Mouse (Mus musculus) limb, embryonic 14.5 days (tissue): ENCODE measurements at regions not wholly inside any gene's neighbourhood (a gene's known extent, or its start where the extent isn't known, plus 50 kb on each side); places are given as distances from the start of the nearest gene placed in this dataset.

ENCODE experiments used
- ATAC-seq: fragments of 200-750 bp; cut with Nextera tagmentation; 2 replicates; pipeline ENCODE4 v1.8.0; 2017; ENCODE audit warnings: low read depth, moderate number of reproducible peaks, moderate TSS enrichment; ENCODE audit not compliant: low FRiP score
- DNase-seq: peaks from one replicate; pipeline ENCODE4 v3.0.0-alpha.2; 2015; ENCODE audit warnings: low spot score
- H3K27ac ChIP-seq: fragments of 300-500 bp; sonication (generic); replicated peaks from 2 replicates; pipeline ENCODE4 v1.5.1; 2014; ENCODE audit warnings: low read depth, mild to moderate bottlenecking, low read length, moderate library complexity, mixed read lengths
- H3K27me3 ChIP-seq: fragments of 300-500 bp; sonication (generic); 2 replicates; pipeline ENCODE4 v1.6.1; 2014; ENCODE audit warnings: low read length, mixed read lengths; ENCODE audit not compliant: control insufficient read depth, insufficient read depth
- H3K36me3 ChIP-seq: fragments of 300-500 bp; sonication (generic); 2 replicates; pipeline ENCODE4 v1.6.1; 2014; ENCODE audit warnings: mild to moderate bottlenecking, low read length, moderate library complexity, mixed read lengths; ENCODE audit not compliant: control insufficient read depth, insufficient read depth
- H3K4me1 ChIP-seq: fragments of 300-500 bp; sonication (generic); 2 replicates; pipeline ENCODE4 v1.6.1; 2014; ENCODE audit warnings: antibody characterized with exemption, low read length, mixed read lengths; ENCODE audit not compliant: control insufficient read depth, insufficient read depth
- H3K4me2 ChIP-seq: fragments of 300-500 bp; sonication (generic); replicated peaks from 2 replicates; pipeline ENCODE4 v1.6.1; 2014; ENCODE audit warnings: low read depth, mild to moderate bottlenecking, low read length, moderate library complexity; ENCODE audit not compliant: severe bottlenecking
- H3K4me3 ChIP-seq: fragments of 300-500 bp; sonication (generic); replicated peaks from 2 replicates; pipeline ENCODE4 v1.5.1; 2014; ENCODE audit warnings: low read length
- H3K9ac ChIP-seq: fragments of 300-500 bp; sonication (generic); 2 replicates; pipeline ENCODE4 v1.6.1; 2014; ENCODE audit warnings: mild to moderate bottlenecking, low read depth, low read length, moderate library complexity; ENCODE audit not compliant: severe bottlenecking
- H3K9me3 ChIP-seq: fragments of 300-500 bp; sonication (generic); 2 replicates; pipeline ENCODE4 v1.6.1; 2016; ENCODE audit warnings: low read length; ENCODE audit not compliant: control insufficient read depth
- POLR2A ChIP-seq: fragments of 200-500 bp; IDR thresholded peaks from 2 replicates; pipeline ENCODE4 v1.8.0; 2012; ENCODE audit warnings: inconsistent platforms, mild to moderate bottlenecking, moderate library complexity, borderline replicate concordance; ENCODE audit not compliant: insufficient read depth, insufficient read length; ENCODE audit errors: extremely low read depth
- WGBS: fragments of 180-500 bp; shearing (Covaris S2); extraction: QIAGEN DNeasy Blood & Tissue Kit; methylation state at CpG from one replicate; pipeline ENCODE4 v1.1.7; 2014; 5-methylcytosine and 5-hydroxymethylcytosine counted together

GRCm38 (mm10) chr3:147060659-147061058, 208.5 kb downstream of the Ttll7 start:
- no peaks in the 10 kb centered on the region for H3K27me3 ChIP-seq
- ATAC-seq: no peak
- no peak overlapping the region for H3K4me2 ChIP-seq
- TF ChIP-seq POLR2A: no peak
- no peaks in the 10 kb centered on the region for H3K9me3 ChIP-seq
- H3K36me3 ChIP-seq: no peaks in the 10 kb centered on the region
- DNase-seq: no peak
- peaks cover 24% of the 10 kb centered on the region for H3K4me1 ChIP-seq
- H3K9ac ChIP-seq: no peak overlapping the region
- H3K27ac ChIP-seq: no peak overlapping the region
- H3K4me3 ChIP-seq: no peak overlapping the region
- WGBS: 83% methylated on average over 8 of the region's 8 CpGs

GRCm38 (mm10) chr3:147062451-147062850, 210.3 kb downstream of the Ttll7 start:
- TF ChIP-seq POLR2A: no peak
- no peak overlapping the region for H3K27ac ChIP-seq
- DNase-seq: no peak
- no peak for ATAC-seq
- no peaks in the 10 kb centered on the region for H3K9me3 ChIP-seq
- H3K4me1 ChIP-seq: peaks cover 24% of the 10 kb centered on the region
- no peak overlapping the region for H3K4me3 ChIP-seq
- no peak overlapping the region for H3K9ac ChIP-seq
- no peak overlapping the region for H3K4me2 ChIP-seq
- 72% methylated on average over 7 of the region's 7 CpGs for whole genome bisulfite sequencing
- no peaks in the 10 kb centered on the region for H3K36me3 ChIP-seq
- H3K27me3 ChIP-seq: no peaks in the 10 kb centered on the region

GRCm38 (mm10) chr3:147063578-147064442, 211.6 kb downstream of the Ttll7 start:
- H3K4me1 ChIP-seq: peaks cover 24% of the 10 kb centered on the region
- no peaks in the 10 kb centered on the region for H3K27me3 ChIP-seq
- H3K9me3 ChIP-seq: no peaks in the 10 kb centered on the region
- no peak overlapping the region for H3K4me2 ChIP-seq
- peak; percentile 86 for ATAC-seq
- no peak overlapping the region for H3K9ac ChIP-seq
- WGBS: 48% methylated on average over 16 of the region's 16 CpGs
- H3K27ac ChIP-seq: peak overlapping the region; percentile 28; the same call in 1 of the 2 replicates
- no peak overlapping the region for H3K4me3 ChIP-seq
- peak; percentile 77 for DNase-seq
- no peak for TF ChIP-seq POLR2A
- H3K36me3 ChIP-seq: no peaks in the 10 kb centered on the region

- Histone ChIP-seq H3K36me3 (no peaks in the 10 kb centered on the region), H3K9ac (no peak overlapping the region), H3K9me3 (no peaks in the 10 kb centered on the region), H3K27ac (no peak overlapping the region), H3K4me3 (no peak overlapping the region), H3K27me3 (no peaks in the 10 kb centered on the region), H3K4me2 (no peak overlapping the region), H3K4me1 (peaks cover 24% of the 10 kb centered on the region)
- ATAC-seq: no peak
- no peak for TF ChIP-seq POLR2A
- 42% methylated on average over 3 of the region's 3 CpGs for WGBS
- DNase-seq: no peak
These were observed 212.3 kb downstream of the Ttll7 start for GRCm38 (mm10) chr3:147064443-147064868.

GRCm38 (mm10) chr3:147070972-147071371, 218.8 kb downstream of the Ttll7 start:
- DNase-seq: no peak
- no peaks in the 10 kb centered on the region for H3K4me1 ChIP-seq
- 81% methylated on average over 2 of the region's 2 CpGs for WGBS
- no peaks in the 10 kb centered on the region for H3K9me3 ChIP-seq
- no peak overlapping the region for H3K4me2 ChIP-seq
- no peak overlapping the region for H3K27ac ChIP-seq
- no peak for ATAC-seq
- no peaks in the 10 kb centered on the region for H3K36me3 ChIP-seq
- no peak overlapping the region for H3K9ac ChIP-seq
- H3K27me3 ChIP-seq: no peaks in the 10 kb centered on the region
- H3K4me3 ChIP-seq: no peak overlapping the region
- no peak for TF ChIP-seq POLR2A
